Mouse (Mus musculus) embryonic facial prominence, embryonic 11.5 days (tissue): ENCODE measurements around the gene Ugt1a10. TPM values are rescaled to one million over a fixed set of nuclear protein-coding genes. Genes with fewer than 3 reads are reported as not detected.

Source experiments
- ATAC-seq: fragments of 200-750 bp; cut with Nextera tagmentation; replicated peaks from 2 replicates; pipeline ENCODE4 v1.8.0; 2017; ENCODE audit warnings: low read depth; ENCODE audit not compliant: insufficient number of reproducible peaks, low FRiP score, low TSS enrichment
- DNase-seq: peaks from one replicate; pipeline ENCODE4 v3.0.0-alpha.2; 2015; ENCODE audit warnings: low spot score
- H3K27ac ChIP-seq: fragments of 300-500 bp; sonication (generic); replicated peaks from 2 replicates; pipeline ENCODE4 v1.5.1; 2014; ENCODE audit warnings: mild to moderate bottlenecking, low read depth, low read length, control low read depth
- H3K27me3 ChIP-seq: fragments of 300-500 bp; sonication (generic); 2 replicates; pipeline ENCODE4 v1.6.1; 2014; ENCODE audit warnings: mild to moderate bottlenecking, low read length, moderate library complexity, mixed read lengths; ENCODE audit not compliant: control insufficient read depth, insufficient read depth
- H3K36me3 ChIP-seq: fragments of 300-500 bp; sonication (generic); replicated peaks from 2 replicates; pipeline ENCODE4 v1.6.1; 2014; ENCODE audit warnings: low read depth, mild to moderate bottlenecking, low read length, moderate library complexity, mixed read lengths; ENCODE audit not compliant: control insufficient read depth, insufficient read depth
- H3K4me1 ChIP-seq: fragments of 300-500 bp; sonication (generic); 2 replicates; pipeline ENCODE4 v1.6.1; 2014; ENCODE audit warnings: low read length, mixed read lengths; ENCODE audit not compliant: control insufficient read depth, insufficient read depth
- H3K4me2 ChIP-seq: fragments of 300-500 bp; sonication (generic); 2 replicates; pipeline ENCODE4 v1.6.1; 2014; ENCODE audit warnings: low read depth, mild to moderate bottlenecking, control low read depth, low read length, moderate library complexity
- H3K4me3 ChIP-seq: fragments of 300-500 bp; sonication (generic); 2 replicates; pipeline ENCODE4 v1.5.1; 2014; ENCODE audit warnings: low read depth, low read length, control low read depth
- H3K9ac ChIP-seq: fragments of 300-500 bp; sonication (generic); replicated peaks from 2 replicates; pipeline ENCODE4 v1.6.1; 2014; ENCODE audit warnings: mild to moderate bottlenecking, control low read depth, low read length
- H3K9me3 ChIP-seq: fragments of 300-500 bp; sonication (generic); replicated peaks from 2 replicates; pipeline ENCODE4 v1.6.1; 2016; ENCODE audit warnings: mild to moderate bottlenecking, low read length, inconsistent platforms, mixed read lengths; ENCODE audit not compliant: control insufficient read depth
- whole genome bisulfite sequencing: fragments of 180-500 bp; shearing (Covaris S2); extraction: QIAGEN DNeasy Blood & Tissue Kit; methylation state at CpG from one replicate; pipeline ENCODE4 v1.1.7; 2014; 5-methylcytosine and 5-hydroxymethylcytosine counted together
- polyA plus RNA-seq: library from polyadenylated mRNA; unstranded; fragments of >200 nt; fragmentation: Nextera tagmentation; extraction: Ambion mirVana; gene quantifications from 2 replicates; pipeline ENCODE4 v1.2.1, GENCODE M21; 2014

Ugt1a10 gene
- polyA plus RNA-seq, 1 experiment from 2014 or later, result not detected

DNA sequence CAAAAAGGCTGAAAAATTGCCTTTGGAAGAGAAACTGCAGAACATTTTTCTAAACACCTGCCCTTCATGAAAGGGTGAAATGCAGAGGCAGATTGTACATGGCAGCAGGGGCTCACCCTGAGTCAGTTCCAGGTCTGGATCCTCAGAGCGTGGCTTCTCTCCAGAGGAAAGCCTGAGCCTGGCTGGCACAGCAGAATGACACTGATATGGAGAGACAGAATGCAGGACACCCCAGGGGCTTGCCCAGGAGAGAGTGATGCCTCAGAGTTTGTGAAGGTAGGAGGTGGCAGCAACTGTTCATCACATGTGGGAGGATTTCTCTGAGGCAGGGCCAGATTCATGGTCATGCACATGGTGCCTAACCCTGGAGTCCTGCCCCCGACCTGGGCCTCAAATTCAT lies 144.8 kb downstream of the Ugt1a10 start:
- no peak for DNase-seq
- Histone ChIP-seq H3K4me3 (no peak overlapping the region), H3K27ac (no peak overlapping the region), H3K4me2 (no peak overlapping the region), H3K27me3 (no peaks in the 10 kb centered on the region), H3K9me3 (no peaks in the 10 kb centered on the region; the same call in 1 of the 2 replicates), H3K9ac (no peak overlapping the region), H3K36me3 (no peaks in the 10 kb centered on the region), H3K4me1 (no peaks in the 10 kb centered on the region)
- WGBS, result 61% methylated on average over 2 of the region's 2 CpGs
- no peak for ATAC-seq

DNA sequence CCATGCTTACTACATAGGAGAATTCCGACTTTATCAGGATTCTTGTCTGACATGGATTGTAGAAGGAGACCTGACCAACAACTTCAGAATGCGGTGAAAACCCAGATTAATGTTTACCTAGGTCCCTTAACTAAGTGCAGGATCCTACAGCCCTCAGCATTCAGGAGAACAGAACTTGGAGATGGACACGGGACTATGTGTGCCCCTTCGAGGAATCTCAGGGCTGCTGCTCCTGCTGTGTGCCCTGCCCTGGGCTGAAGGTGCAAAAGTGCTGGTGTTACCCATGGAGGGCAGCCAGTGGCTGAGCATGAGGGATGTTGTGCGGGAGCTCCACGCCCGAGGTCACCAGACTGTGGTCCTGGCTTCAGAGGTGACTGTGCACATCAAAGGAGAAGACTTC lies 145.3 kb downstream of the Ugt1a10 start, which contains the start of gene Ugt1a2:
TSS of gene Ugt1a2 (plus strand) at position 146 of the 400 bp plus-strand sequence.
- Histone ChIP-seq H3K4me2 (no peak within 1 kb of the TSS), H3K27me3 (no peaks in the 10 kb centered on the region), H3K27ac (no peak within 1 kb of the TSS), H3K9ac (no peak within 1 kb of the TSS), H3K36me3 (no peaks in the 10 kb centered on the region), H3K4me3 (no peak within 1 kb of the TSS), H3K9me3 (no peaks in the 10 kb centered on the region; the same call in 1 of the 2 replicates), H3K4me1 (no peaks in the 10 kb centered on the region)
- DNase-seq (no peak), ATAC-seq (no peak)
- WGBS, result 86% methylated on average over 7 of the region's 7 CpGs

DNA sequence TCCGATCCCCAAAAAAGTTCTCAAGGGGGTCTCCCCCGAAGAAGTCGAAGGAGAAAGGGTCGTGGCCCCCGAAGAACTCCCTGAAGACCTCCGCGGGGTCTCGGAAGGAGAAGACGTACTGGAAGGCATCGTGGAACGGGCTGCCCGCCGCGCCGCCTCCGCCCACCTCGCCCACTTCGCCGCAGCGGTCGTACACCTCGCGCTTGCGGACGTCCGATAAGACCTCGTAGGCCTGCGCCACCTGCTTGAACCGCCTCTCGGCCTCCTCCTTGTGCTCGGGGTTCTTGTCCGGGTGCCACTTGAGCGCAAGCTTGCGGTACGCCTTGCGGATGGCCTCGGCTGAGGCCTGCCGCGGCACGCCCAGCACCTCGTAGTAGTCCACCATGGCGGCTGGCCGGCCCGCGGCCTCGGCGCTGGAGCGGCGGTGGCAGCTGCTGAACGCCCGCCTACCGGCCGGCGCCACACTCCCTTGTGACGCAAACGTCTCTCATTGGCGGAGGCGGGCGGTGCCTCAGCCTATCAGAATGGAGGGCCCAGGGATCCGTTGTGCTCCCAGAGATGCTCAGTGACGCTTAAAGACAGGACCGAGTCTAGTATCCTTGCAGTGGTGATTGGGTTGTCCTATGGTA lies 150.2 kb downstream of the Ugt1a10 start, which contains the start of gene Dnajb3:
TSS of gene Dnajb3 (minus strand) at position 489 of the 629 bp plus-strand sequence.
- H3K4me1 ChIP-seq, result no peaks in the 10 kb centered on the region
- no peaks in the 10 kb centered on the region for H3K36me3 ChIP-seq
- no peak within 1 kb of the TSS for H3K27ac ChIP-seq
- no peaks in the 10 kb centered on the region for H3K27me3 ChIP-seq
- ATAC-seq (peak; percentile 99), DNase-seq (peak; percentile 90)
- H3K4me2 ChIP-seq, result peak within 1 kb of the TSS; percentile 71
- H3K9ac ChIP-seq, result peak within 1 kb of the TSS; percentile 78
- H3K4me3 ChIP-seq, result peak within 1 kb of the TSS; percentile 42
- no peaks in the 10 kb centered on the region; the same call in 1 of the 2 replicates for H3K9me3 ChIP-seq
- WGBS, result 5% methylated on average over 62 of the region's 62 CpGs

DNA sequence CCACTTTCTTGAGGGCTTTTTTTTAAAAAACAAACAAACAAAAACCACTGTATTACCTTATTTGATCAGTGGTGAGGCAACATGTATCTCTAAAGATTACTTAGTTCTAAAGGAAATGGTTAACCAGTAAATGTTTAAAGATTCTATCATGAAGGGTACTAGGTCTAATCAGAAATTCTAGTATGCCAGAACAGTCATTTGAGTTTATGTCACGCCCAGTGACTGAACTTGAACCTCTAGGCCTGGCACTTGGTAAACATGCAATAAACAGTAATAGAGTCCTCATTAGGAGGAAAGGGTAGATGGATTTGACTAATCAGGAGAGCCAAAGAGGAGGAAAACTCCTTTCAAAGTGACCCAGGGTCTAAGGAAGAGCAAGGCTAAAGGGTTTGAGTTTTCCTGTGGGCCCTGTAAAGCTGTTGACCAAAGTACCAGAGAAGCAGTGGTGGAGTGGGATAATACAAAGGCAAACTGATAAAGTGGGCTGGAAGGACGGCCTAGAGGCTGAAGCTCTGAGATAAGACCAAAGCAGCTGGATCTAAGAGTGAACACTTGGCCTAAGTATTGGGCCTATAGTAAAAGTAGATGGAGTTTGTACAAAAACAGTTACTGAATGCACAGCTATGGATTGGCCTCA lies 151.8 kb downstream of the Ugt1a10 start:
- no peak for ATAC-seq
- H3K9me3 ChIP-seq, result peaks cover 7% of the 10 kb centered on the region
- H3K4me1 ChIP-seq, result no peaks in the 10 kb centered on the region
- H3K27ac ChIP-seq, result no peak overlapping the region
- H3K4me3 ChIP-seq, result no peak overlapping the region
- H3K36me3 ChIP-seq, result no peaks in the 10 kb centered on the region
- 73% methylated on average over 2 of the region's 2 CpGs for WGBS
- no peak overlapping the region for H3K9ac ChIP-seq
- H3K4me2 ChIP-seq, result no peak overlapping the region
- no peaks in the 10 kb centered on the region for H3K27me3 ChIP-seq
- DNase-seq, result no peak

DNA sequence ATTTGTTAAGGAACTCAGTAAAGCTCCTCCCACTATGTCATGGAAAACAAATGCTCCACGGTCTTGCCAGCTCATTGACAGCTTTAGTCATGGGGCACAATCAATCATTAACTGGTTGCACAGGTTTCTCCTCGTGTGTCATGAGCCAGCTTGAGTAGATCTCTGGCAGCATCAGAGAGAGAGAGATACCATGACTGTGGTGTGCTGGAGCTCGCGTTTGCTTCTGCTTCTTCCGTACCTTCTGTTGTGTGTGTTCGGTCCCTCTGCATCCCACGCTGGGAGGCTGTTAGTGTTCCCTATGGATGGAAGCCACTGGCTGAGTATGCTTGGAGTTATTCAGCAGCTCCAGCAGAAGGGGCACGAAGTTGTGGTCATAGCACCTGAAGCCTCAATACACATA lies 156.6 kb downstream of the Ugt1a10 start, which contains the start of gene Ugt1a1:
TSS of gene Ugt1a1 (plus strand) at position 148 of the 400 bp plus-strand sequence.
- no peak within 1 kb of the TSS for H3K27ac ChIP-seq
- WGBS, result 72% methylated on average over 8 of the region's 8 CpGs
- H3K9ac ChIP-seq, result no peak within 1 kb of the TSS
- no peak within 1 kb of the TSS for H3K4me3 ChIP-seq
- peaks cover 43% of the 10 kb centered on the region for H3K9me3 ChIP-seq
- ATAC-seq (no peak), DNase-seq (peak; percentile 5)
- H3K4me2 ChIP-seq, result no peak within 1 kb of the TSS
- H3K4me1 ChIP-seq, result no peaks in the 10 kb centered on the region
- no peaks in the 10 kb centered on the region for H3K27me3 ChIP-seq
- H3K36me3 ChIP-seq, result no peaks in the 10 kb centered on the region

GRCm38 (mm10) chr1:88212341-88213045 lies 157.3 kb downstream of the Ugt1a10 start:
- no peak overlapping the region for H3K27ac ChIP-seq
- WGBS, result 61% methylated on average over 8 of the region's 8 CpGs
- H3K9me3 ChIP-seq, result peaks cover 50% of the 10 kb centered on the region
- H3K9ac ChIP-seq, result no peak overlapping the region
- H3K27me3 ChIP-seq, result no peaks in the 10 kb centered on the region
- H3K36me3 ChIP-seq, result no peaks in the 10 kb centered on the region
- H3K4me3 ChIP-seq, result no peak overlapping the region
- ATAC-seq (no peak), DNase-seq (peak; percentile 1)
- H3K4me1 ChIP-seq, result no peaks in the 10 kb centered on the region
- no peak overlapping the region for H3K4me2 ChIP-seq

- peaks cover 52% of the 10 kb centered on the region for H3K9me3 ChIP-seq
- H3K9ac ChIP-seq, result no peak overlapping the region
- H3K4me3 ChIP-seq, result no peak overlapping the region
- ATAC-seq (no peak), DNase-seq (no peak)
- WGBS, result 84% methylated on average over 1 of the region's 1 CpGs
- H3K27ac ChIP-seq, result no peak overlapping the region
- no peak overlapping the region for H3K4me2 ChIP-seq
- H3K4me1 ChIP-seq, result no peaks in the 10 kb centered on the region
- H3K36me3 ChIP-seq, result no peaks in the 10 kb centered on the region
- H3K27me3 ChIP-seq, result no peaks in the 10 kb centered on the region
Observed at GRCm38 (mm10) chr1:88213061-88213460, 157.9 kb downstream of the Ugt1a10 start.
